Mouse (Mus musculus) liver, embryonic 11.5 days (tissue): ENCODE measurements around the gene 4930402H24Rik. TPM values are rescaled to one million over a fixed set of nuclear protein-coding genes. Genes with fewer than 3 reads are reported as not detected.

ENCODE experiments used
- ATAC-seq: fragments of 200-750 bp; cut with Nextera tagmentation; replicated peaks from 2 replicates; pipeline ENCODE4 v1.8.0; 2017; ENCODE audit warnings: moderate number of reproducible peaks, mild to moderate bottlenecking, moderate TSS enrichment, moderate library complexity; ENCODE audit not compliant: low FRiP score
- DNase-seq: peaks from one replicate; pipeline ENCODE4 v3.0.0-alpha.2; 2017; ENCODE audit warnings: low spot score
- H3K27ac ChIP-seq: fragments of 300-500 bp; sonication (generic); 2 replicates; pipeline ENCODE4 v1.5.1; 2014; ENCODE audit warnings: mild to moderate bottlenecking, low read depth, low read length, control low read depth
- H3K27me3 ChIP-seq: fragments of 300-500 bp; sonication (generic); replicated peaks from 2 replicates; pipeline ENCODE4 v1.6.1; 2014; ENCODE audit warnings: low read length, mixed read lengths; ENCODE audit not compliant: control insufficient read depth, insufficient read depth
- H3K36me3 ChIP-seq: fragments of 300-500 bp; sonication (generic); 2 replicates; pipeline ENCODE4 v1.6.1; 2014; ENCODE audit warnings: mild to moderate bottlenecking, low read length, moderate library complexity, mixed read lengths; ENCODE audit not compliant: control insufficient read depth, insufficient read depth
- H3K4me1 ChIP-seq: fragments of 300-500 bp; sonication (generic); replicated peaks from 2 replicates; pipeline ENCODE4 v1.6.1; 2014; ENCODE audit warnings: low read length, mixed read lengths; ENCODE audit not compliant: control insufficient read depth, insufficient read depth
- H3K4me2 ChIP-seq: fragments of 300-500 bp; sonication (generic); 2 replicates; pipeline ENCODE4 v1.6.1; 2014; ENCODE audit warnings: mild to moderate bottlenecking, control low read depth, moderate library complexity
- H3K4me3 ChIP-seq: fragments of 300-500 bp; sonication (generic); 2 replicates; pipeline ENCODE4 v1.5.1; 2014; ENCODE audit warnings: low read depth, low read length, control low read depth
- H3K9ac ChIP-seq: fragments of 300-500 bp; sonication (generic); 2 replicates; pipeline ENCODE4 v1.6.1; 2014; ENCODE audit warnings: low read depth, low read length, control low read depth
- H3K9me3 ChIP-seq: fragments of 300-500 bp; sonication (generic); 2 replicates; pipeline ENCODE4 v1.6.1; 2016; ENCODE audit warnings: low read length, inconsistent platforms, mixed read lengths; ENCODE audit not compliant: control insufficient read depth
- WGBS: fragments of 180-500 bp; shearing (Covaris S2); extraction: QIAGEN DNeasy Blood & Tissue Kit; methylation state at CpG from one replicate; pipeline ENCODE4 v1.1.7; 2014; 5-methylcytosine and 5-hydroxymethylcytosine counted together
- polyA plus RNA-seq: library from polyadenylated mRNA; unstranded; fragments of >200 nt; fragmentation: Nextera tagmentation; extraction: Ambion mirVana; gene quantifications from 2 replicates; pipeline ENCODE4 v1.2.1, GENCODE M21; 2014

The 4930402H24Rik gene
- polyA plus RNA-seq, 1 experiment from 2014 or later: 20.6 TPM

- H3K4me1 ChIP-seq: no peaks in the 10 kb centered on the region
Observed at GRCm38 (mm10) chr2:130840846-130841245, 65.4 kb downstream of the 4930402H24Rik start.

GRCm38 (mm10) chr2:130839874-130840661 lies 66.1 kb downstream of the 4930402H24Rik start:
- Histone ChIP-seq H3K4me1 (no peaks in the 10 kb centered on the region), H3K27ac (peak overlapping the region; percentile 75), H3K9me3 (no peaks in the 10 kb centered on the region), H3K36me3 (peaks cover 2% of the 10 kb centered on the region; the same call in 1 of the 2 replicates), H3K9ac (peak overlapping the region; percentile 87), H3K4me3 (peak overlapping the region; percentile 92), H3K4me2 (peak overlapping the region; percentile 98), H3K27me3 (no peaks in the 10 kb centered on the region)
- 1% methylated on average over 63 of the region's 77 CpGs for whole genome bisulfite sequencing
- DNase-seq (peak; percentile 87), ATAC-seq (peak; percentile 91)

More at GRCm38 (mm10) chr2:130840846-130841245, 65.4 kb downstream of the 4930402H24Rik start:
- Histone ChIP-seq H3K4me3 (peak overlapping the region; percentile 92; the same call in 1 of the 2 replicates), H3K27me3 (no peaks in the 10 kb centered on the region), H3K27ac (no peak overlapping the region; the same call in 1 of the 2 replicates), H3K4me2 (peak overlapping the region; percentile 98), H3K9me3 (no peaks in the 10 kb centered on the region), H3K36me3 (peaks cover 2% of the 10 kb centered on the region; the same call in 1 of the 2 replicates), H3K9ac (no peak overlapping the region)
- WGBS: 13% methylated on average over 4 of the region's 4 CpGs
- ATAC-seq (0 out of 2 replicates have a peak, but pooled peaks have one; percentile 46), DNase-seq (peak; percentile 34)

GRCm38 (mm10) chr2:130839528-130839873 lies 66.7 kb downstream of the 4930402H24Rik start:
- Histone ChIP-seq H3K36me3 (peaks cover 2% of the 10 kb centered on the region; the same call in 1 of the 2 replicates), H3K4me2 (peak overlapping the region; percentile 98), H3K4me1 (no peaks in the 10 kb centered on the region), H3K9me3 (no peaks in the 10 kb centered on the region), H3K27ac (peak overlapping the region; percentile 75), H3K9ac (peak overlapping the region; percentile 87), H3K4me3 (peak overlapping the region; percentile 92), H3K27me3 (no peaks in the 10 kb centered on the region)
- WGBS: under 1% methylated on average over 19 of the region's 19 CpGs
- no peak for DNase-seq
- peak; percentile 30 for ATAC-seq

- H3K4me1 ChIP-seq: no peaks in the 10 kb centered on the region
Observed at GRCm38 (mm10) chr2:130839084-130839483, 67.1 kb downstream of the 4930402H24Rik start.

GRCm38 (mm10) chr2:130838131-130838530 lies 68.1 kb downstream of the 4930402H24Rik start:
- no peak overlapping the region for H3K4me3 ChIP-seq

More at GRCm38 (mm10) chr2:130839084-130839483, 67.1 kb downstream of the 4930402H24Rik start:
- Histone ChIP-seq H3K36me3 (peaks cover 2% of the 10 kb centered on the region; the same call in 1 of the 2 replicates), H3K27me3 (no peaks in the 10 kb centered on the region), H3K4me2 (peak overlapping the region; percentile 98), H3K27ac (peak overlapping the region; percentile 75), H3K9ac (peak overlapping the region; percentile 87), H3K4me3 (peak overlapping the region; percentile 92), H3K9me3 (no peaks in the 10 kb centered on the region)
- 2% methylated on average over 10 of the region's 10 CpGs for WGBS
- DNase-seq (no peak), ATAC-seq (peak; percentile 25)

GRCm38 (mm10) chr2:130833699-130834098 lies 72.5 kb downstream of the 4930402H24Rik start:
- Histone ChIP-seq H3K27me3 (no peaks in the 10 kb centered on the region), H3K4me2 (no peak overlapping the region), H3K4me3 (no peak overlapping the region), H3K36me3 (peaks cover 5% of the 10 kb centered on the region), H3K9me3 (no peaks in the 10 kb centered on the region), H3K27ac (no peak overlapping the region), H3K9ac (no peak overlapping the region), H3K4me1 (no peaks in the 10 kb centered on the region)
- ATAC-seq (no peak), DNase-seq (no peak)
- 83% methylated on average over 3 of the region's 3 CpGs for WGBS

More at GRCm38 (mm10) chr2:130838131-130838530, 68.1 kb downstream of the 4930402H24Rik start:
- Histone ChIP-seq H3K4me1 (no peaks in the 10 kb centered on the region), H3K36me3 (peaks cover 2% of the 10 kb centered on the region; the same call in 1 of the 2 replicates), H3K27me3 (no peaks in the 10 kb centered on the region), H3K4me2 (peak overlapping the region; percentile 98; the same call in 1 of the 2 replicates), H3K27ac (no peak overlapping the region), H3K9me3 (no peaks in the 10 kb centered on the region), H3K9ac (no peak overlapping the region)
- ATAC-seq (no peak), DNase-seq (no peak)
- whole genome bisulfite sequencing: 81% methylated on average over 1 of the region's 1 CpGs

GRCm38 (mm10) chr2:130832582-130832981 lies 73.6 kb downstream of the 4930402H24Rik start:
- ATAC-seq (no peak), DNase-seq (no peak)
- 30% methylated on average over 1 of the region's 1 CpGs for WGBS
- H3K27ac ChIP-seq: no peak overlapping the region
- no peaks in the 10 kb centered on the region for H3K27me3 ChIP-seq
- no peak overlapping the region for H3K4me2 ChIP-seq
- H3K4me1 ChIP-seq: no peaks in the 10 kb centered on the region
- no peak overlapping the region for H3K4me3 ChIP-seq
- peaks cover 5% of the 10 kb centered on the region for H3K36me3 ChIP-seq
- H3K9ac ChIP-seq: no peak overlapping the region
- no peaks in the 10 kb centered on the region for H3K9me3 ChIP-seq

GRCm38 (mm10) chr2:130832012-130832411 lies 74.2 kb downstream of the 4930402H24Rik start:
- Histone ChIP-seq H3K9me3 (no peaks in the 10 kb centered on the region), H3K27me3 (no peaks in the 10 kb centered on the region), H3K4me1 (no peaks in the 10 kb centered on the region), H3K4me2 (no peak overlapping the region), H3K36me3 (peaks cover 3% of the 10 kb centered on the region), H3K4me3 (no peak overlapping the region), H3K27ac (no peak overlapping the region), H3K9ac (no peak overlapping the region)
- DNase-seq (no peak), ATAC-seq (no peak)
- 54% methylated on average over 2 of the region's 2 CpGs for WGBS
